Mouse (Mus musculus) E14TG2a.4 (cell line): ENCODE data around the gene 5730522E02Rik.

Source experiments
- CTCF ChIP-seq: conservative IDR thresholded peaks from 2 replicates; pipeline ENCODE4 v1.5.1; 2014; ENCODE audit warnings: low read length
- POU5F1 ChIP-seq: IDR thresholded peaks from 2 replicates; pipeline ENCODE4 v1.6.1; 2014; ENCODE audit warnings: low read length, borderline replicate concordance

DNA sequence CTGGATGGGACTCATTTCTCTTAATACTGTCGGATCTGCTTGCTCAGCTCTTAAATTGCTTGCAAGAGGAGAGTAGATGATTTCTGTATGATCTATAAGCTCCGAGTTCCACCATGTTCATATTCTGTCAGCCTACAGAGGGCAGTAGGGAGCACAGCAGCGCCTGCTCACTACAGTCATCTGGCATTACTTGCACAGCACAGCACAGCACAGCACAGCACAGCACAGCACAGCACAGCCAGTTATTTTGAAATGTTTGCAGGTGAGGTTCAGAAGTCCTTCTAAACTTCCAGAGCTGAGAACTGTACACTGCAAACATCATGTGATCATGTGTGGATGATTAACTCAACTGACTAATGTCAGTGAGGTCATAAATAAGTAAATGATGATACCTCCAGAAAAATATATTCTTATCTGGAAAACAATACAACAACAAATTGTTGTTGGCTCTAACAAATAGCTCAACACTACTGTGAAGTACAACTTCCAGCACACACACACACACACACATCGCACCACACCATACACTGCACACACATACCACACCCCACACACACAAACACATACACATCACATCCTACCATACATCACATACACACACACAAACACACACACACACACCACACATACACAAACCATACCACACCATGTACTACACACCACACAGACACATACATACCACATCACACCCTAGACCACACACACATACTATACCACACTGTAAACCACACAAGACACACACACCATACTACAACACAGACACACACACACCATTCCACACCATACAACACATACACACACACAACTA is 9.4 kb downstream of the 5730522E02Rik start:
- TF ChIP-seq CTCF: peak; percentile 74
- no peak for TF ChIP-seq POU5F1
